Mouse (Mus musculus): ENCODE measurements at regions not wholly inside any gene's neighbourhood (a gene's known extent, or its start where the extent isn't known, plus 50 kb on each side); places are given as distances from the start of the nearest gene placed in this dataset.

GRCm38 (mm10) chr3:18623831-18624304 lies 675.7 kb downstream of the Cypt12 start:
- peak overlapping the region; percentile 3 for H3K27ac ChIP-seq (ENCODE audit: insufficient read depth, low read depth, low read length)
- no peak for TF ChIP-seq POLR2A (IDR thresholded peaks at IDR 0.05; ENCODE audit: low read depth, low read length)
- TF ChIP-seq CTCF (IDR thresholded peaks at IDR 0.05; ENCODE audit: extremely low read depth, insufficient read length, insufficient replicate concordance, low read depth, low read length), result peak; percentile 38; the same call in 1 of the 2 replicates
- peaks cover 4% of the 10 kb centered on the region for H3K4me1 ChIP-seq (ENCODE audit: control insufficient read depth, insufficient read depth, insufficient read length, low read length)
- H3K36me3 ChIP-seq (ENCODE audit: control insufficient read depth, insufficient read depth, low read length), result no peaks in the 10 kb centered on the region
- WGBS, result under 1% methylated on average over 4 of the region's 4 CpGs
- H3K27me3 ChIP-seq (ENCODE audit: control insufficient read depth, insufficient read depth, low read length), result no peaks in the 10 kb centered on the region
- H3K4me3 ChIP-seq (ENCODE audit: low read depth, low read length), result no peak overlapping the region

- peak overlapping the region; percentile 31 for H3K4me3 ChIP-seq (ENCODE audit: low read depth, low read length)
These were observed 676.4 kb downstream of the Cypt12 start for GRCm38 (mm10) chr3:18624381-18625145.

DNA sequence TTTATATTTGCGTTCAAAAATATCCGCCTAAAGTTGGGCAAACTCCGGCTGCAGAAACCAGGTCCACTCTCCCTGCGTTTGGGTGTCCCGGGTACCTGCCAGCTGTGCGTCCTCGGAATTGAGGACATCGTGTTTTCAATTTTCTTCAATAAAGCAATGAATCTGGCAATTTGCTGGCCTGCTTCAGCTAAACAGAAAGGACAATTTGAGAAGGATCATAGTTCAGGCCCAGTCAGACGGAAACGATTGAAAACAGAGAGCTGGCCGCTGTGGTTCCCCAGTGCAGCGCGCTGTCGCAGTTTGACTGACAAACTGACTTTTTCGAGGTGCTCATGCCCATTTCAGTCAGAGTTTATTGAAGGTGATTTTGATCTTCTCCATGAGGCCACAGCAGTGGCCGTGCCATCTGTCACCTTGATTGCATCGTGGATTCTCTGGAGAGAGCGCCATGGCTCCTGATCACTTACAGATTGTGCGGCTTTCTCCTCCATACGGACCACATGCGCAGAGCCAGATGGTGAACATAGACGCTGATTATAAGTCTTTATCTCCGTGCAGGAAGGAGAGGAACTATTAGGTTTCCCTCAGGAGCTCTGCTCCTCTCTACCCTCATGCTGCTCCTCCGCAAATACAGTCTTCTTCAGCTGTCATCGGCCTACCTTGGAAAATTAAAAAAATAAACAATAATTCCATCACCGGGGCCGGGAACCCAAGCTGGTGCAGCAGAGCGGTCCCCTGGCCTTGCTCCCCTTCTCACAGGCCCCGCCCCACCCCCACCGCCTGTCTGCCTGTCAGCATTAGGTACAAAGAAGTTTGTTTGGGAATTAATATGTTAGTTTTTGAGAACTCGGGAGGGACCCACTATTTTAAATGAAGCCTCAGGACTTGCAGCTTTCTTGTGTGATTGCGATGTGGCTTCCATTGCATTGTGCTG lies 677.5 kb downstream of the Cypt12 start:
- WGBS, result 18% methylated on average over 32 of the region's 32 CpGs
- H3K4me3 ChIP-seq (ENCODE audit: low read depth, low read length), result peak overlapping the region; percentile 35
- H3K4me1 ChIP-seq (ENCODE audit: control insufficient read depth, insufficient read depth, insufficient read length, low read length), result peaks cover 4% of the 10 kb centered on the region
- H3K36me3 ChIP-seq (ENCODE audit: control insufficient read depth, insufficient read depth, low read length), result no peaks in the 10 kb centered on the region
- H3K27ac ChIP-seq (ENCODE audit: insufficient read depth, low read depth, low read length), result peak overlapping the region; percentile 3
- no peaks in the 10 kb centered on the region for H3K27me3 ChIP-seq (ENCODE audit: control insufficient read depth, insufficient read depth, low read length)
- TF ChIP-seq CTCF (IDR thresholded peaks at IDR 0.05; ENCODE audit: extremely low read depth, insufficient read length, insufficient replicate concordance, low read depth, low read length), result no peak
- TF ChIP-seq POLR2A (IDR thresholded peaks at IDR 0.05; ENCODE audit: low read depth, low read length), result 0 out of 2 replicates have a peak, but pooled peaks have one; percentile 21

More at GRCm38 (mm10) chr3:18624381-18625145, 676.4 kb downstream of the Cypt12 start:
- TF ChIP-seq POLR2A (IDR thresholded peaks at IDR 0.05; ENCODE audit: low read depth, low read length) (no peak), CTCF (IDR thresholded peaks at IDR 0.05; ENCODE audit: extremely low read depth, insufficient read length, insufficient replicate concordance, low read depth, low read length) (no peak)
- 4% methylated on average over 10 of the region's 10 CpGs for WGBS
- Histone ChIP-seq H3K4me1 (ENCODE audit: control insufficient read depth, insufficient read depth, insufficient read length, low read length) (peaks cover 4% of the 10 kb centered on the region), H3K27ac (ENCODE audit: insufficient read depth, low read depth, low read length) (peak overlapping the region; percentile 3), H3K36me3 (ENCODE audit: control insufficient read depth, insufficient read depth, low read length) (no peaks in the 10 kb centered on the region), H3K27me3 (ENCODE audit: control insufficient read depth, insufficient read depth, low read length) (no peaks in the 10 kb centered on the region)

GRCm38 (mm10) chr3:18626375-18626774 lies 678.2 kb downstream of the Cypt12 start:
- Histone ChIP-seq H3K4me3 (ENCODE audit: low read depth, low read length) (no peak overlapping the region), H3K27me3 (ENCODE audit: control insufficient read depth, insufficient read depth, low read length) (no peaks in the 10 kb centered on the region), H3K36me3 (ENCODE audit: control insufficient read depth, insufficient read depth, low read length) (no peaks in the 10 kb centered on the region), H3K27ac (ENCODE audit: insufficient read depth, low read depth, low read length) (no peak overlapping the region), H3K4me1 (ENCODE audit: control insufficient read depth, insufficient read depth, insufficient read length, low read length) (peaks cover 4% of the 10 kb centered on the region)
- 63% methylated on average over 6 of the region's 6 CpGs for WGBS
- TF ChIP-seq CTCF (IDR thresholded peaks at IDR 0.05; ENCODE audit: extremely low read depth, insufficient read length, insufficient replicate concordance, low read depth, low read length), result no peak
- no peak for TF ChIP-seq POLR2A (IDR thresholded peaks at IDR 0.05; ENCODE audit: low read depth, low read length)

DNA sequence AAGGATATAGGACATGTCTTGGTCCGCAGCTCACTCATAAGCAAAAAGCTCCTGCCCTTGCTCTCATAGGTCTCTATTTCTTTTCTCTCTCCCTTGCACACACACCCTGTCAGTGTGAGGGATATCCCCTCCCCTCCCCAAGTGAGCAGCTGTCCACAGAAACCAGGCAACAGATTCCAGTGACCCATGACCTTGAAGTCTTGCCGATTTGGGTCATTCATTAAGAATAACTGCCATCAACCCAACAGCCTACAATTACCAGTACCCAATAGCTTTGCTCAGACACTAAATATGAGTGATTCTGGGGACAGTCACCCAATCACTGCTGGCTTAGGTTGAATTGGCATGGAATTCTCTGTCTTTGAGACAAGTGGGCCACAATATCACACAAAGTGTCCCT lies 678.6 kb downstream of the Cypt12 start:
- no peak for TF ChIP-seq POLR2A (IDR thresholded peaks at IDR 0.05; ENCODE audit: low read depth, low read length)
- no peak for TF ChIP-seq CTCF (IDR thresholded peaks at IDR 0.05; ENCODE audit: extremely low read depth, insufficient read length, insufficient replicate concordance, low read depth, low read length)
- 69% methylated on average over 2 of the region's 2 CpGs for WGBS
- no peaks in the 10 kb centered on the region for H3K27me3 ChIP-seq (ENCODE audit: control insufficient read depth, insufficient read depth, low read length)
- H3K36me3 ChIP-seq (ENCODE audit: control insufficient read depth, insufficient read depth, low read length), result no peaks in the 10 kb centered on the region
- no peak overlapping the region for H3K4me3 ChIP-seq (ENCODE audit: low read depth, low read length)
- H3K4me1 ChIP-seq (ENCODE audit: control insufficient read depth, insufficient read depth, insufficient read length, low read length), result peaks cover 4% of the 10 kb centered on the region
- no peak overlapping the region for H3K27ac ChIP-seq (ENCODE audit: insufficient read depth, low read depth, low read length)

DNA sequence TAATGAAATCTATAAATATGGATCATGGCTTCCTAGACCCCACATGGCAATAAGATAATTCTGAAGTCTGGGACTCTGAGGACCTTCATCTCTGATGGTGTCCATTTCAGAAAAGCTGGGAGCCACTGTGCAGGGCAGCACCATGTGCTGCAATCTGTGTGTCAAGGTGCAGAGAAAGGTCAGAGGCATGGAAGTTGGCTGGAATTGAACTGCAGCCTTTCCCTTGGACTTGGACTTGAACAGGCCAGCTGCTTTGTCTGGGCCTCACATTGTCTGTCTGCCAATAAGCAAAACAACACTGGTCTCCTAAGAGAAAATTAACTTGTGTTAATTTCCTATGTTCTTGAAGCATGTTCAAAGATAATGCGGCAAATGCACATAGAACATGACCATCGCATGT lies 681.0 kb downstream of the Cypt12 start:
- Histone ChIP-seq H3K27ac (ENCODE audit: insufficient read depth, low read depth, low read length) (no peak overlapping the region), H3K4me3 (ENCODE audit: low read depth, low read length) (no peak overlapping the region), H3K27me3 (ENCODE audit: control insufficient read depth, insufficient read depth, low read length) (no peaks in the 10 kb centered on the region), H3K4me1 (ENCODE audit: control insufficient read depth, insufficient read depth, insufficient read length, low read length) (peaks cover 2% of the 10 kb centered on the region; the same call in 1 of the 2 replicates), H3K36me3 (ENCODE audit: control insufficient read depth, insufficient read depth, low read length) (no peaks in the 10 kb centered on the region)
- WGBS, result 95% methylated on average over 2 of the region's 2 CpGs
- TF ChIP-seq CTCF (IDR thresholded peaks at IDR 0.05; ENCODE audit: extremely low read depth, insufficient read length, insufficient replicate concordance, low read depth, low read length) (no peak), POLR2A (IDR thresholded peaks at IDR 0.05; ENCODE audit: low read depth, low read length) (no peak)

Measured in small intestine, adult 2 months (tissue).